Mouse (Mus musculus): ENCODE data around the gene Bnip2.

Gene Bnip2

DNA sequence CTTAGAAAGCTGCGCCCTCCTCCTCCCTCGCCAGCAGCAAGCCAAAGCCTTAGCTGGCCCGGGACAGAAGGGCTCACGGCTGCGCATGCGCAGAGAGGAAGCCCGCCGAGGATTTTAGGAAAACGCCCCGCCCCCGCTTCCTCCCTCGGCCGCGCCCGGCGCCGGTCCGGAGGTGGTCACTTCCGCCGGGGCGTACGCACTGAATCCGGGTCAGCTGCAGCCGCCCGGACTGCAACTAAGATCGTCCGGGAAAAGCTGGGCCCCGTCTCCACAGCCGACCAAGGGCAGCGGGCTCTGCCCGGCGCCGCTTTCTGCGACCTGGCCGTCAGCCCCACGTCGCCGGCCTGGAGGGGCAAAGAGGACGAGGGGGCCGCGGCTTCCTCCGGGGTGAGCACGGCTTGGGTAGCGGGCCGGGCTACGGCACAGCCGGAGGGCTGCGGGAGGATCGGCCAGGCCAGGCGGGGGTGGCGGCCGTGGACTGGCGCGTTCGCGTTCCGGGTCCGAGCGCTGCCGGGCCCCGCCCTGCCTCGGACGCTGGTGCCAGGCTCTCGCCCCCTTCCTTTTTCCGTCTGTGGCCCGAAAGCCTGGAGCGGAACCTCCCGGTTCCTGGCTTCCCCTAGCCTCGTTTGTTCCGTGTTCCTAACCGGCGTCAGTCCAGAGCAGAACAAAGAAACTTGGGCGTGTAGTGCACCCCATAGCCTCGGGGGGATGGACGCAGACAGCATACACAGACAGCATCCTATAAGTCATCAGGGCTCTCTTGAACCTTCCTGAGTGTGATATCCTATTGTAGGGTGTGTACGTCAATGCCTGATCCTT, at the start of gene Bnip2:
TSS of gene Bnip2 (plus strand) at position 164 of the 819 bp plus-strand sequence.
- peak; percentile 96 for DNase-seq (ENCODE audit: low read depth, low spot score)

DNA sequence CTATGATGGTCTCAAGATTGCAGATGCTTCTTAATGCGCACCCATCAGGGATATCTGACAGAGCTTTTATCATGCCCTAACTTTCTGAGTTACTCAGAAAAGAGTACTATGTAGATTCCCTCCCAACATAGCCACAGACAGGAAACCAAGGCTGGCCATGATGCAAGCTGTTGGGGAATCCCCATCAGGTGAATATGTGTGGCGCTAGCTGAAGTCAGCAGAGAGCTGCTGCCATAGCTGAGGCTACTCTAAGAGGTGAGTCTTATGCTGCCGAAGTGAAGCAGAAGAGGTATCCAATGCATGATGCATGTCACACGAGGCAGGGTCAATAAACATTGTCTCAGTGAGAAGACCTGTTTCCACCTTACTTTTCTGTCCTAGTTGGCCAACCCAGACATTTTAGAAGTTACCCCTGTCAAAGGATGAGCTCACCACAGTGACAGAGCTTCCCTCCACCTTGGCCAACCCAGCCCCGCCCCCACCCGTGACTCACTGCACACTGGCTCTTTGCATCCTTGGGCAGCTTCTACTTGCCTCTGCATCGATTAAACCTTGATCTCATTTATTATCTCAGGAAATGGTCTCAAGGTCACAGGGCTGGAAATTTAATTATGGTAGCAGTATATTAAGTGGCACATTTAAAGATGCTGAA, 48.3 kb upstream of the Bnip2 start:
- DNase-seq (ENCODE audit: low read depth, low spot score), result no peak

DNA sequence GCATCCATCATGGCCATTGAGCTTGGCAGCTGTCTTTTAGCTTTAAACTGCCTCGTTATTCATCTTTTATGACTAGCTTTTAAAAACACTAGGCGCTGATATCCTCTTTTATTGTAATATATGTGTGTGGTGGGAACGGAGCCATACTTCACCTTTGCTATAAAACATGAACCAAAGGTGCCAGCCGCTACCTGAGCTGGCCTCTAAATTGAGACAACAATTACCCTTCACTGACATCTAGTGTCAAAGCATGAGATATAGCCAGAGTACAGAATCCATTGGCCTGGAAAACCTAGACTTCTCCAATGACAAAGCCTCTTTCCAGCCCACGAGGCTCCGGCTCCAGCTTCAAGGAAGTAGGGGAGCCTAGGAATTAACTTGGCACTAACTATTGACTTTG, 47.7 kb upstream of the Bnip2 start:
- DNase-seq (ENCODE audit: low read depth, low spot score), result no peak

DNA sequence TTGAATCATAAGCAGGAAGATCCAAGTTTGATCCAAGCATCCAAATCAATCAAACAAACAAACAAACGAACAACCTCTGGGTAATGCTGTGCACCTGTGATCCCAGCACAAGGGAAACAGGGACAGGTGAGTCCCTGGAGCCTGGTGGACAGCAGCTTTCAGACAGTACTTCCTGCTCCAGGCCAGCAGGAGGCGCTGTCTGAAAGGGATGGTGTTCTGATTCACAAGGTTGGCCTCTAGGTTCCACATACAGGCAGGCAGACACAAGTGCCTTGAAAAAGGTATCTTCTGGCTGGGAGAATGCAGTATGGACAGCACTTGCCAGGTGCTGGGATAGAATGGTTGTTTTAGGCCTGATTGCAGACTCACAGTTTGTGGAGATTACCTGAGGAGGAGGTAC, 40.3 kb upstream of the Bnip2 start:
- peak; percentile 85 for DNase-seq (ENCODE audit: low read depth, low spot score)

DNA sequence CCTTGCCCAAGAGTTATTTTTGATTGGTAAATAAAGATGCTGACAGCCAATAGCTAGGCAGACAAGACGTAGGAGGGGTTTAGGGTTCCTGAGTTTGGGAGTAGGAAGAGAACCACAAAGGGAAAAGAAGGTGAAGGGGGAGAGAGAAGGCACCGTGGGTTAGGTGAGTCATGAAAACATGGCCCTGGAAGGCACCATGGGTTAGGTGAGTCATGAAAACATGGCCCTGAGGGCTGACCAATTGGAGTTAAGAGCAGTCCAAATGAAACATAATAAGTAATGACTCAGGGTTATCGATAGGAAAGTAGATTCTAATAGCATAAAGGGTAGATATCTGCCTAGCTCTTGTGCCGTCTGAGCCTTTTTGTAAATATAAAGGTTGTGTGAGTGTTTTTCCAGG, 39.6 kb upstream of the Bnip2 start:
- no peak for DNase-seq (ENCODE audit: low read depth, low spot score)

DNA sequence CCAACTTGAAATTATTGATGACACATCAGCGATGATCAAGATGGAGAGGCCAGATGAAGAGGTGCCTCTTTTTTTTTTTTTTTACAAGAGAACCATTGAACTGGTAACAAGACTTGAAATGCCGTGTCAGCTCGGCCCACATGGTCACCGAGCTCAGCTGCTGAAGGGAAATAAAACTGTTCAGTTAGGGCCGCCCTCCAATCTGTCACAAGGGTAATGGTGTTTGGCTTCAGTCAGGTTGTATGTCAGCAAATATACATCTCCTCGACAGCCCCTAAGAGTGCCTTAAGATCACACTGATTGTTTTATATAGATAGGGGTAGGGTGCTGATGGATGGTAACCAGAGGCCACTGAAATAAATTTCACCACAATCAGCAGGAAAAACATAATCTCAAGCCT, 28.3 kb upstream of the Bnip2 start:
- DNase-seq (ENCODE audit: low read depth, low spot score), result no peak

DNA sequence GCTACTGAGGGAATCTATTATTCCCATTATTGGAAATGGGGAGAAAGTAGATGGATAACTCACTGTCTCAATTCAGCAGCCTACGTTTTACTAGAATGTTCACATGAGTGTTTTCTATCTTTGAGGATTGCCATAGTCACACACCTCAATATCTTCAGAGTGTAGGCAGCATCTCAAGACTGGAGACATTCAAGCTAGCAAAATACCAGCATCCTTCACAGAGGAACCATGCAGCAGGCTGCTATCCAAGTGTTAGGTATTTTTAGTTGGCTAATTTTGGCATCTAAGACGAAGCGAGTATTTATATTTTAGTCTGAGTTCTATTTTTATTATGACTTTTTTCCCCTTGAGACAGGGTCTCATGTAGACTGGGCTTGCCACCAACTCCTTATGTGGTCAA, 24.9 kb upstream of the Bnip2 start:
- no peak for DNase-seq (ENCODE audit: low read depth, low spot score)

DNA sequence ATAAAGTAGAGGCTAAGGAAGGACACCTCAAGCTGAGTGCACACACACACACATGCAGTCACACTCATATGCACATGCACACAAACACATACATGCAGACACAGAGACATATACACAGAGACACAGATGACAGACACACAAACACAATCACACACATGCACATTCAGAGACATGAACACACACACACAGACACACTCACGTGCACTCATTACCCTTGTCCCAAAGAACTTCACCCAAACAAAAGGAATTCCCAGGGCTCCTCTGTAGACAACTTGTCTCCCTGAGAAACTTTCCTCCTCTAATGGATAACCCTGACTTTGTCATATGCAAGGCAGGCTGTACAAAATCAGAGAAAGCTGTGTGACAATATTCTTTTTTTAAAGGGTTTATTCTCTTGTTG, 3.7 kb upstream of the Bnip2 start:
- no peak for DNase-seq (ENCODE audit: low read depth, low spot score)

DNA sequence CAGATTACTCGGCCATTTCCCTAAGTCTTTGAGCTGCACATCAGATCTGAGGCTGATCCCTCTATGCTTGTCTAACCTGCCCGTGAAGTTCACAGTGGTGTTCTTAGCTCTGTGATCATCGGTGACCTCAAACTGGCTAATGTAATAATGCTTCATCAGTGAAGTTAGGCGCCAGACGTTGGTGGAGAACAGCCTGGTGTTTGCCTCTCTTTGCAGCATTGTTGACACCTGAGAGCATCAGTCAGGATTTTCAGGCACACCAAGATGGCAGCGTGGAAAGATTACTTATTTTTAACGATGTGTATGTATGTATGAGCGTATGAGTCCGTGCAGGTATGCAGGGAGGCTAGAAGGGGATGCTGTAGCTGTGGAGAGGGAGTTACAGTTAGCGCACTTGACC, 3.2 kb upstream of the Bnip2 start:
- no peak for DNase-seq (ENCODE audit: low read depth, low spot score)

DNA sequence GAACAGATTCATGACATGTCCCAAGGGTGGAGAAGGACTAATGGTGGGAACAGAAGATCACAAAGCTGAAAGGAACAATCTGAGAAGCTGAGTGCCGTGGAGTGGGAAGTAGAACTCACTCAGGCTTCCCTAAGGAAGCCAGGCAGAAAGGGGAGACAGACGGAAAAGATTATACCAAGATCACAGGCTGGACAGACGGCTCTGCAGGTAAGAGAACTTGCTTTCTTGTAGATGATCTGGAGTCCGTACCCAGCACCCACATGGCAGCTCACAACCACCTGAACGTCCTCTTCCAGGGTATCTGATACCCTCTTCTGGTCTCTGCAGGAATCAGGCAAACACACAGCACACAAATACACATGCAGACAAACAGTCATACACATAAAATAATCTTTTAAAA, 2.7 kb upstream of the Bnip2 start:
- no peak for DNase-seq (ENCODE audit: low read depth, low spot score)

DNA sequence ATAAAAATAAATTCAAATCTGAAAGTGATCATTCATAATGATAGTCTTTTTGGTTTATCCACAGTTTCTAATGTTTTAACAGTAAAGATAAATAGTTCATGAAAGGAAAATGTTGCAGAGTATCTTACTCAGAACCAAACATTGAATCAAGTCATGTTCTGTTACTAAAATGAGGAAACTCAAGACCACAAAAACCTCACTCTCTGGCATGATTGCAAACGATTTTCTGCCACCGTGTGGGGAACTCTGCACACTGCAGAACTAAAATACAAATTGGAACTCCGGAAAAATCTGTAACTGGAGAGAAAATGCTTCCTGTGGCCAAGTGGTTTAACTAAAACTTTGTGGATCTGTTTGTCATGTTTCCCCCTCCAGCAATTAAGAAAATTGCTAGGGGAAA, 1.7 kb upstream of the Bnip2 start:
- peak; percentile 64 for DNase-seq (ENCODE audit: low read depth, low spot score)

DNA sequence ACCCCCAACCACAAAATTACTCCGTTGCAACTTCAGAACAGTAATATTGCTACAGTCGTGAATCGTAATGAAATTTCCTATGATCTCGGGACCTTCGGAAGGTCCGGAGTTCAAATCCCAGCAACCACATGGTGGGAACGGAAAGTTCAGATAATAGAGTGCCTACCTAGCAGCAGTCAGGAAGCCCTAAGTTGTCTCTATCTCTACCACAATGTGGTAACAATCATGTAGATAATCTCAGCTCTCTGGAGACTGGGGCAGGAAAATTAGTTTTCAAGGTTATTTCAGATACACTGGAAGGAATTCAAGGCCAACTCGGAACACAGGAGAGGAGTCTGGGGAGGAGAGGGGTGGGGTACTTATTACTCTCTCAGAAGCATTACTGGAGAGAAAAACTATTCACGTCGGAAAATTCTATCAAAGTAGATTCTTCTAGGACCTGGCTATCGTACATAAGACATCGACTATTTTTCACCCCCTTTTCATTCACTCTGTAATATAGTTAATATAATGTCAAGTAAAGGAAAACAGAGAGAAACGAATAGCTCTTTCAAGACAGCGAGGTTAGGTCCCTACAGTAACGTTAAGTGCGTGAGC, 462 bp upstream of the Bnip2 start:
- no peak for DNase-seq (ENCODE audit: low read depth, low spot score)

DNA sequence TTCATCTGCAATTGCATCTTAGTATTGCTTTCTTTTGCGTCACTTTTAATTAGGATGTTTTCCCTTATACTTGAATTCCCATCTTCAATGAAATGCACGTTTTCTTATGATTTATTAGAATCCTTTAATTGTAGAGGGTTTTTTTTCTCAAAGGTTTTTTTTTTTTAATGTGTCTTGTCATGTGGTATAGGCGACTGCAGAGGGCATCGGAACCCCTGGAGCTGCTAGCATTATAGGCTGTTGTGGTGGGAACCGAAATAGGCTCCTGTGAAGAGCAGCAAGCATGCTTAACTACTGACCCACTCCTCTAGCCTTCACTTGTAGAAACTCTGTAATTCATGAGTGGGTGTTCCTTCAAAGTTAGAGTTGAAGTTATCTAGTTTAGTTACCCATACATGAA, 1.1 kb downstream of the Bnip2 start:
- DNase-seq (ENCODE audit: low read depth, low spot score), result peak; percentile 16

DNA sequence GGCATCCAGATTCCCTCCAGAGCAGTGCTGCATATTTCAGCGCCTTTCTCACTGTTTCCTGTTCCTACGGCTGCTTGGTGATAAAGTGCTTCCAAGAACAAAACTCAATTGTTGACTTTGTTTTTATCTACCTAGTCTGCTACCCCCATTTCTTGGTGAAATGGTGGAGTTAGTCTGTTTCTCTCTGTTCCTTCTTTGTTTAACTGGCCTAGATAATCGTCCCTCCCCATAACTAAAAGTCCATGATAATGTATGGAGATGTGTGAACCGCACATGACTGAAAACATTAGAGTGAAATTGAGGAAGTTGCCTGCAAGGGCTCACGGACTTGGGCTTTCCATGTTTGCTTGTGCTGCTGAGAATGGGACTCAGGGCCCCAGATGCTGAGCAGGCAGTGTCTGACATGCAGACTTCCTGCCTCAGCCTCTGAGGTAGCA, 3.6 kb downstream of the Bnip2 start:
- DNase-seq (ENCODE audit: low read depth, low spot score), result no peak

DNA sequence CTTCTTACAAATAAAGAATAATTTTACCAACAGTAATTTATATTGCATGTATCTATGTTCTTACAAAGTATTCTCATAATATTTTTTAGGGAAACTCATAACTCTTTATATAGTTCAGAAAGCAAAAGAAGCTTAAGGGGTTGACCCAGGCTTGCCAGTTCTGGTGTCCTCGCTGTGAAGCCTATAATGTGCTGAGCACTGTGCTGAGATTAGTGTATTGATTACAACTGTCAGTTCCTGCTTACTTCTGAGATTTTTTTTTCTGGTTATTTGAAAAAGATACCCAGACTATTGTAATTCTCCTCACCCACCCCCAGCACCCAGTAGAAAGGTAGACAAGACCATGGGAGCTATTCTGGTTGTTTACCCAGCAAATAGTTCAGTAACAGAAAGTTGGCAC, 4.2 kb downstream of the Bnip2 start:
- DNase-seq (ENCODE audit: low read depth, low spot score), result no peak

DNA sequence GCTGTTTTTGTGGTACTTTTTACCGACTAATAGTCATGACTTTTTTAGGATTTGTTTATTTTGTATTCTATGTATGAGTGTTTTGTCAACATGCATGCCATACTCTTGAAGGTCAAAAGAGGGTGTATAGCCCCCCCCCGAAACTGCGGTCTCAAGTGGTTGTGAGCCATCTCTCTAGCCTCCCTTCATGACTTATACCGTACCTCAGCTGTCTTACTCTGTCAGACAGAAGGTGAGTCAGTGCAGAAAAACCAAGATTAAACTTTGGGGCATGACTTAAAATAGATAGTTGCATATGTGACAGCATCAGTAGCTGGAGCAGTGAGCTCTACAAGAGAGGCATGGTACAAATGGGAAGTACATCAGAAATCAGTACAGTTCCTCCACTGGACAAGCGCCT, 5.3 kb downstream of the Bnip2 start:
- no peak for DNase-seq (ENCODE audit: low read depth, low spot score)

DNA sequence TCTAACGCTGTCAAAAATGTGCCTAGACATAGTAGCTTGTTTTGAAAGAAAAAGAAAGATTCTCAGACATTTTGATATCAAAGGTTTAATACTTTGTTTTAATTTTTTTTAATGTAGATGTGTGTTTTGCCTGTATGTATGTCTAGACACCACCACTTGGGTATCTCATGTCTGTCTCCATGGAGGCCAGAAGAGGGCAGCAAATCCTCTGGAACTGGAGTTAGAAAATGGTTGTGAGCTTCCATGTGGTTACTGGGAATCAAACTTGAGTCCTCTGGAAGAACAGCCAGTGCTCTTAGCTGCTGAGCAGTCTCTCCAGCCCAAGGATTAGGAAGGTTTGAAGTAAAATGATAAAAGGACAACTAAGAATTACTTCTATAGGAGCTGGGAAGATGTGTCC, 10.1 kb downstream of the Bnip2 start:
- peak; percentile 63 for DNase-seq (ENCODE audit: low read depth, low spot score)

DNA sequence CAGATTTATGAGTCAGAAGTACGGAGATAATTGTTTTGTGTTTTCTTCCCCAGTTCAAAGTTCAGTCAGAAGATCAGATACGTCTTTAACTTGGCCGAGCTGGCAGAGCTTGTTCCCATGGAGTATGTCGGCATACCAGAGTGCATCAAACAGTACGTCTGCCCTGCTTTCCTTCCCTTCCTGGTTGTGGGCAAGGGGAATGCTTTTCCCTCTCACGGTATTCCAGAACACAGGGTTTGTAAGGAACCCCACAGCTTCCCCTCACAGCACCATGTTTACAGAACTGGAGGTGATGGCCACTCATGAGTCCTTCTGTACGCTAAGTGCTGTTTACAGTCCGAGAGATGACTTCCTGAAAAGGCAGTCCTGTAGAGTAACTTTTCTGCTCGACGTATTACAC, 14.2 kb downstream of the Bnip2 start:
- DNase-seq (ENCODE audit: low read depth, low spot score), result no peak

DNA sequence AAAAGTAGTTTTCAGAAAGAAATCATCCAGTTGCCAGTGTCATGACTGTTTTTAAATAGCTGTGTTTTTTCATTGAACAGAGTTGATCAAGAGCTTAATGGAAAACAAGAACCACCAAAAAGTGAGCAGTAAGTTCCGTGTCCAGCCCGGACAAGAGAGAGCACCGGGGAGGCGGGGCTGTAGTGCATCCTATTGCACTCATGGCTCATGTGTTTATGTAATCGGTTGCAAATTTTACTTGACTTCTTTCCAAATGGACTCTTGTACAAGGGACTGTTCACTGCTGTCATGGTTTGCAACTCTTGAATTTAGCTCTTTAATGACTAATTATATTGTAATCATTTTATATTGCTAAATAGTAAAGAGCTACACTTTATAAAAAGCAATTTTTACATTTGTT, 17.7 kb downstream of the Bnip2 start:
- DNase-seq (ENCODE audit: low read depth, low spot score), result no peak

DNA sequence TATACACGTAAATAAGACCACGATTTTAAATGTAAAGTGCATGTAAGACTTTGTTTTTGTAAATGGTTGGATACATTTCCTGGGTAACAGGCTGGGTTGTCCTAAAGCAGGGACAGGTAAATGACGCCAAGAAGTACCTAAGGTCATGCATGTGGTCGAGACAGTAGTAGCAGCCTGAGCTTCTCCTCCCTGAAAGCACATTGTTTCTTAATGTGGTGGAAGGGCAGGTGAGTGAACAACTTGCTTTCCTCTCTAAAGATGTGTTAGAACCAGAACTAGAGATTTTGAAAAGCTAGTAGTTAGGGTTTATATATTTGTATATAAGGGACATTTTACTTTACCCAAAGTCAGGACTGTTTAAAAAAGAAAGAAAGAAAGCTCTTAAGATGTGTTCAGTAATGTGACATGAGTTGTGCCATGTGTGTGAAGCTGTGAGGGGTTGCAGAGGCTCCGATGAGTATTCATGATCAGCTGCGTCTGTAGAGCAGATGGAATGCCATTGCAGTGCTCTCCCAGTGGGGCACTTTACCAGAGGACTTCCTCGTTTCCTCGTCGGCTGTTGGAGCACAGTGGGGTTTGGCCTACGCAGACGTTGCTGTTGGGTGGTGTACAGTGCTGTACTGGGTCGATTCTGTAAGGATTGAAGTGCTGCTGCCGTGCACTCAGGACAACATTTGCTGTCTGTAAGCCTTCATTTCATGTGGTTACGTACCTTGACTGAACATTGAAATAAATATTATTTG, 18.4 kb downstream of the Bnip2 start:
- DNase-seq (ENCODE audit: low read depth, low spot score), result no peak

DNA sequence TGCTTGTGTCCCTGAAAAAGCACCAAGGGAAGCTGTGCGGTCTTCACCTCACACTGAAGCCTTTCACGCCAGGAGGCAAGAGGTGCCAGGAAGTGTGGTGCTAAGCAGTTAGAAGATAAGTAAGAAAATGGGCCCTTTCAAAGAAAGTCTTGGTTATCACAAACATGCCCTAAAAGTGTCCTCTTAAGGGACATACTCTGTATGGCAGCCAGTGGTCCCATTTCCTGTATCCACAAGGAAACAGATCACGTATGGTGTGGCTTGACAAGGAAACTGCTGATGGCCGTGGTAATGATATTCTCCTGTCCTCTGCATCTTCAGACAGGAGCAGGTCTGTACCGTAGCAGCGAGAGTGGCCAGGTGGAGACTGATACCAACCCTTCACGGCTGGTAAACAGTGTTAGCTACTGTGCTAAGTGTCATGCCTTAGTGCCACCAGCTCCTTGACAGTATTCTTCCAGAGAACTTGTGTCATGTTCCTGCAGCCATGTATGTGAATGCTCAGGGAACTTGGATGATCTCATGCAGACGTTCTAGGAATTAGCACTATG, 20.6 kb downstream of the Bnip2 start:
- no peak for DNase-seq (ENCODE audit: low read depth, low spot score)

Data from ZHBTc4 (cell line).